Mouse (Mus musculus) testis, adult 2 months (tissue): ENCODE measurements at regions not wholly inside any gene's neighbourhood (a gene's known extent, or its start where the extent isn't known, plus 50 kb on each side); places are given as distances from the start of the nearest gene placed in this dataset.

Experiments used
- CTCF ChIP-seq: fragments of 200-500 bp; IDR thresholded peaks from 2 replicates; pipeline ENCODE4 v1.5.1; 2012; ENCODE audit warnings: low read depth, mild to moderate bottlenecking, inconsistent platforms, low read length, moderate library complexity; ENCODE audit not compliant: control insufficient read depth, insufficient read depth, insufficient replicate concordance
- POLR2A ChIP-seq: fragments of 200-500 bp; IDR thresholded peaks from 2 replicates; pipeline ENCODE4 v1.6.1; 2012; ENCODE audit warnings: low read depth, mild to moderate bottlenecking, inconsistent platforms, low read length, moderate library complexity; ENCODE audit not compliant: control insufficient read depth

GRCm38 (mm10) chr2:45230351-45231209 is 113.4 kb upstream of the Zeb2 start:
- TF ChIP-seq POLR2A (no peak), CTCF (no peak)
